In the genomic region with DNA sequence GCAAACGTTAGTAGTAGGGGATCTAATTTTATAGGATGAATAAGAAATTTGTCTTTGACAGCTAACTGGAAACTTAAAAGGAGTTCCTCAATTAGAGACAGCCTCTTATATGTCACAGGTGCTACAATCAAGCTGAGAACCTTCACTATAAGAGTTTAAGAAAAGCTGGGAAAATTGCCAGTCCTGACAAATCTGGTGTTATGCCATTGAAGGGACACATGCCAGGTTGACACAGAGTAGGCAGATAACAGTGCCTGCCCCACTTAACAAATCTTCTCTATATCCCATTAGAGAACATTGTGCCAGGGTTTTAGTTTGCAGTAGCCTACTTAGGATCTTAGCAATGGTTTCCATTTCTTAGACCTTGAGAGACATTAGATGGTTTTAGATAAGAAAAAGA, we compare ENCODE assay signal across 18 mouse cellular contexts.
A peak's percentile ranks its signal among the peaks of the same experiment; 100 is the strongest.
DNase-seq lines count a peak whose midpoint lies in the region; ATAC-seq lines count a peak whose summit lies in the region.
"Had no signal": no experiment of that assay in that cellular context is flagged by ENCODE, and none has a peak within 500 bp of the region (broad histone marks: within the 10 kb centered on the region; RNA-seq: fewer than 3 reads in every experiment).

No protein-coding gene starts in this region.

- WGBS in heart, embryonic 11.5 days (ENCODE audit: insufficient replicate concordance): 73% methylated on average over 1 of the region's 1 CpGs

- H3K27ac ChIP-seq in heart, embryonic 11.5 days (ENCODE audit: low read depth, low read length): no peak overlapping the region
- H3K27ac ChIP-seq: heart, embryonic 15.5 days; kidney, postnatal 0 days; layer of hippocampus, adult 2 months; limb, embryonic 10.5 days; liver, embryonic 13.5 days; lung, embryonic 15.5 days; midbrain, embryonic 13.5 days had no signal

- no peaks in the 10 kb centered on the region for H3K27me3 ChIP-seq in heart, embryonic 11.5 days (ENCODE audit: control insufficient read depth, insufficient read depth, low read length)
- H3K27me3 ChIP-seq: heart, embryonic 15.5 days; liver, embryonic 13.5 days; lung, embryonic 15.5 days; midbrain, embryonic 13.5 days had no signal

- intact Hi-C loops in heart, postnatal 14 days (cut with DNase I): no loop called here

- H3K4me2 ChIP-seq in heart, embryonic 11.5 days: no peak overlapping the region
- H3K4me2 ChIP-seq: heart, embryonic 15.5 days; liver, embryonic 13.5 days; lung, embryonic 15.5 days; midbrain, embryonic 13.5 days had no signal

- H3K9ac ChIP-seq in heart, embryonic 11.5 days (ENCODE audit: low read depth, low read length): no peak overlapping the region
- H3K9ac ChIP-seq: heart, embryonic 15.5 days; liver, embryonic 13.5 days; lung, embryonic 15.5 days; midbrain, embryonic 13.5 days had no signal

- ATAC-seq in heart, embryonic 11.5 days (replicated peaks; ENCODE audit: insufficient number of reproducible peaks, low FRiP score, low TSS enrichment): no peak
- ATAC-seq: midbrain, embryonic 13.5 days had no signal

- no peaks in the 10 kb centered on the region for H3K4me1 ChIP-seq in heart, embryonic 11.5 days (ENCODE audit: control insufficient read depth, insufficient read depth, low read length)
- H3K4me1 ChIP-seq: liver, embryonic 13.5 days; lung, embryonic 15.5 days; midbrain, embryonic 13.5 days had no signal

- DNase-seq in heart, adult 8-10 months (ENCODE audit: low spot score): peak; percentile 52
- peak; percentile 75 for DNase-seq in brain, adult 2 months (ENCODE audit: low read depth, low spot score)
- peak; percentile 48 for DNase-seq in cerebellum, adult 8-10 months
- peak; percentile 17 to 45 for DNase-seq in heart, postnatal 14 days
- no peak for DNase-seq in MN1 (ENCODE audit: low spot score)
- no peak for DNase-seq in gastrocnemius, adult 8-10 months (ENCODE audit: low spot score in 2 of 2)
- DNase-seq: gastrocnemius, postnatal 10 days; kidney, adult 11 months; liver, embryonic 13.5 days; spleen, adult 18-20 months; thymus, adult 18-20 months had no signal

- no peaks in the 10 kb centered on the region for H3K9me3 ChIP-seq in heart, embryonic 11.5 days (replicated peaks; ENCODE audit: control insufficient read depth, low read length)
- H3K9me3 ChIP-seq: heart, embryonic 15.5 days; limb, embryonic 10.5 days; liver, embryonic 13.5 days; lung, embryonic 15.5 days; midbrain, embryonic 13.5 days had no signal

- no peak overlapping the region for H3K4me3 ChIP-seq in heart, embryonic 11.5 days (ENCODE audit: low read depth, low read length)
- H3K4me3 ChIP-seq: heart, embryonic 15.5 days; layer of hippocampus, adult 2 months; limb, embryonic 10.5 days; liver, embryonic 13.5 days; lung, embryonic 15.5 days; midbrain, embryonic 13.5 days had no signal

- no peaks in the 10 kb centered on the region for H3K36me3 ChIP-seq in heart, embryonic 11.5 days (ENCODE audit: control insufficient read depth, insufficient read depth, low read length)
- H3K36me3 ChIP-seq: heart, embryonic 15.5 days; limb, embryonic 10.5 days; liver, embryonic 13.5 days; lung, embryonic 15.5 days; midbrain, embryonic 13.5 days had no signal

Comparison
In these comparisons a context has a peak if more than half of its experiments do, and no peak if none do; other contexts are left out.
1. DNase-seq: peak in heart, adult 8-10 months (single experiment), brain, adult 2 months (single experiment), cerebellum, adult 8-10 months (single experiment) and heart, postnatal 14 days (2 of 2); none in MN1 (single experiment) and gastrocnemius, adult 8-10 months (0 of 2).